Mouse (Mus musculus) T-helper 2 cell (primary cell): ENCODE data around the gene Kcnk3.

Experiments used
- in situ Hi-C: fragments of 300-600 bp; cut with MboI, MseI; formaldehyde crosslinking; loops from one replicate; pipeline ENCODE4 v1.15.1; 2025; ENCODE audit warnings: high pct_unique_total_duplicates

The Kcnk3 gene

DNA sequence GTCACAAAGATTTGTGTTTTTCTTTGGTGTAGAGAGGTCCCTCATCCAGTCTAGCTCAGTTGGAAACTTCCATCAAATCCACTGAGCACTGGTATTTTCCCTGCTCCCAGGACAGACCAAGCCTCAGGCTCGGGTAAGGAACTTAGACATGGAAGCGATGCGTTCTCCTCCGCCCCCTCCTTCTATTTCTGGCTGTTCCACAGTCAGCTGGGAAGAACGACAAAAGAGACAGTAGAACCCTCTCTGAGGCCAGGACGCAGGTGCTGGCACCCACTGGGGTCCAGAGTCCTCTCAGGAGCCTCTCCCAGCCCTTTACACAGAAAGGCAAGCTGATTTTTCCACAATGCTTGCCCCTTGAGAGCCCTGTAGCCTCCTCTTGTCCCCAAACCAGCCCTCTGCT is 42.4 kb downstream of the Kcnk3 start:
- in situ Hi-C loops = no loop called here

- in situ Hi-C loops = no loop called here
Measured at GRCm38 (mm10) chr5:30632134-30632533, 44.2 kb downstream of the Kcnk3 start.

- in situ Hi-C loops = loop anchor here (5.0 kb wide), 1 partner anchor 120 kb away; no protein-coding TSS in a partner anchor
Measured at GRCm38 (mm10) chr5:30636994-30637393, 49.0 kb downstream of the Kcnk3 start.

DNA sequence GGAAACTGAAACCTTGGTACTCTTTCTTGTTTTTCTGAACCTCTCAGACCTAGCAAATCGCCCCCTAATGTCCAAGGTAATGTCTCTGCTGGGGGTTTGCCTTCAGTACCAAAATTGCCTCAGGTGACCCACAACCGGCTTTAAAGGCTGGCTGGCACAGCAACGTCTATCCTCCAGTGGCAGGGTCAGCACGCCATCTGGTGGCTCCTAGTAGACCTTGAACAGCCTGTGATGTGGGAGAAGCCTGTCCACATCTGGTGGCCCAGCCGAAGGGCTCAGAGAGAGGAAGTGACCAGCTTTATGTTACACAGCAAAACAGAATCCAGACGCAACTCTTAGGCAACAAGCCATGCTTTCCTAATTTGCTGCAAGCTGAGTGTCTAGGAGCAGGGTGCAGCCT is 50.1 kb downstream of the Kcnk3 start:
- in situ Hi-C loops = loop anchor here (5.0 kb wide), 1 partner anchor 121 kb away; no protein-coding TSS in a partner anchor

DNA sequence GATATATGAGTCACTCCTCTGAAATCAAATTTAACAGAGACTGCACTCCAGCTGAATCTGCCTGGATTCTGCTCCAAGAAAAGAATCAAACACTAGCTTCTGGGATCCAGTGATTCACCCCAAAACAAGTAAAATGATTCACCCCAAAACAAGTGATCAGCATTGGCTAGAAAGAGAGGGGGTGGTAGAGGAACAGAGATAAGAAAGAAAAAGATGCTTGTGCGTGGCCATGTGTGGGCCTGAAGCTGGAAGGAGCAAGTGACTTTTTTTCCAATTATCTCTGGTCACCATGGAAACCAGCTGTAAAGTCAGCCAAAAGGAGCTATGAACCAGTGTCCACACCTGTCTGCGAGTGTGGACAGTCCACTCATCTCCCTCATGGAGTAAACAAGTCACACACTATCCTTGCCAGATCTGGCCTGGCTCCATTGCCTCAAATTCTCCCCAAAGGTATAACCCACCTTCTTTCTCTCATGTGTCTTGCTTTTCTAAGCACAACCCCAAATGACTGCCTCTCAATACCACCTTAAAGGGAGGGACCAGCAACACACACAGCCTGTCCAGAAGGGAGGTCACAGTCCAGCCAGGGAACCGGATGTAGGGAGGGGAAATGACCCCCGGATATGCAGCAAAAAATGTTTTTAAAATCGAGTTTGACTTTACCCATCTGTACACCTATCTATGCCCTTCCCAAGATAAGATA is 55.7 kb downstream of the Kcnk3 start:
- in situ Hi-C loops = no loop called here

- in situ Hi-C loops = no loop called here
Measured at GRCm38 (mm10) chr5:30646036-30646435, 58.1 kb downstream of the Kcnk3 start.

- in situ Hi-C loops = no loop called here
Measured at GRCm38 (mm10) chr5:30647396-30647795, 59.4 kb downstream of the Kcnk3 start.

- in situ Hi-C loops = no loop called here
Measured at GRCm38 (mm10) chr5:30647815-30648560, 60.0 kb downstream of the Kcnk3 start, which contains the start of gene Slc35f6. Gene Slc35f6 (plus strand): TSS chr5:30647933.

DNA sequence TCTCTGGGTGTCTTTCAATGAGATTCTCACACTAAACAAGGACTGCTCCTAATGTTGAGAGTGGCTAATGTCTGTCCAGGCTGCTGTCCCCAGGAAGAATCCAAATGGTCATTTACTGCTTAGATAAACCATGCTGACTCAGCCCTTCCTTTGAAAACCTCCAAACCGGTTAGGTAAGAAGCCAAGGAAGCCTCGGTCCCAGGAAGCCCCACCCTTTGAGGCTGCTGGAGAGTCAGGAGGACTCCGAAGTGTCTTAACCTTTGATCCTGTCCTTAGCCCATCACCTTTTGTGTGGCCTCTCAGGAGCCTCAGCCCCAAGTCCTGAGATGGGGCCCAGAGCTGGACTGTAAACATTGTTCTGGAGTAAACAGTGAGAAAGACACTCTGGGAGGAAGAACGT is 61.6 kb downstream of the Kcnk3 start:
- in situ Hi-C loops = no loop called here

DNA sequence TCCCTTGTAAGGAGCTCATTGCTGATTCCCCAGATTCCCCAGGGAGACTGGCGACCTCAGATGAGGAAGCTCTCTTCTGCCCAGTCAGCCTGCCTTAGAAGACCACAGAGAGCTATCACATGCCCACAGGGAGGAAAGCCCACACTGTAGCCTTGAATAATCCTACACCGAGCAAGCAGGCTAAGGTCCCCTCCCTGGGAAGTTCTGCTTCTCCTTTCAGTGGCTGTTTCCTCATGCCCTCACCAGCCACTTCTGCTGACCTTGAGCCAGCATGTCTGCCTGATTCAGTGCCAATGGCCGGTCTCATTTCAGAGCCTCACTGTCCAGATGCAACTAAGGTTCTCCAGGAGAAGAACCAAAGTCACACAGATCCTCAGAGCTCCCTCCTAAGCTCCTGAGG is 62.8 kb downstream of the Kcnk3 start:
- in situ Hi-C loops = no loop called here

DNA sequence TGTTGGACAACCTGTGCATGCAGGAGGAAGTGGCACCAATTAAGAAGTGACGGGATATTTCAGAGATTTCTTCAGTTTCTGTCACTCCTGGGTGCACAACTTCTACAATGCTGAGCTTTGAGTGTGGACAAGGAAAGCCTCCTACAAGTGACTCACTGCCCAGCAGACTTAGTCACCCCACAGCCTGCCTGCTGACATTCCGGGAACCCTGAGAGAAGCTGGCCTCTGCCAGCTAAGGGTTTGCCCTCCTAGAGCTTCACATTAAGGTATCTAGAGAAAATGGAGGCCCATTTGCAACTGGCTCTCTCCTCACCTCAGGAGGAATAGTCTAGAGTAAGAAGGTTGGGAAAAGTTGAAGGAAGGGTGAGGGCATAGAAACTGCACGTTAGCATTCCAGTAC is 63.6 kb downstream of the Kcnk3 start:
- in situ Hi-C loops = no loop called here

GRCm38 (mm10) chr5:30653246-30653645 is 65.3 kb downstream of the Kcnk3 start:
- in situ Hi-C loops = no loop called here

DNA sequence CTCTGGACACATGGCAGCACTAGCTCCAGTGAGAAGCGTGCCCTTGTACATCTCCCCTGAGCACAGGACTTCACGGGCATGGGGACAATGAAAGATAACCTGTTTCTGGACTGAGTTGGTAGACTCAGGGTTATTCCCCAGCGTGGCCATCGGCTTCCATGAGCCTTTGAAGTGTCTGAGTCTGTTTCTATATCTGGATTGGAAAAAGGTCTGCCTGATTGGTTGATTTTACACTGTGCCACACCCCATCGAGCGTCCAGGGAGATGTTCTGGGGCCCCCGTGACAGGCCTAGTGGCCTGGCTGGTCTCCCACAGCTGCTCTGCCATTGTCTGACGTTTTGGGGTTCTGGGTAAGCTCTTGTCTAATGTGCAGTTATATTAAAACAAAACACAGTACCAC is 67.1 kb downstream of the Kcnk3 start:
- in situ Hi-C loops = no loop called here

DNA sequence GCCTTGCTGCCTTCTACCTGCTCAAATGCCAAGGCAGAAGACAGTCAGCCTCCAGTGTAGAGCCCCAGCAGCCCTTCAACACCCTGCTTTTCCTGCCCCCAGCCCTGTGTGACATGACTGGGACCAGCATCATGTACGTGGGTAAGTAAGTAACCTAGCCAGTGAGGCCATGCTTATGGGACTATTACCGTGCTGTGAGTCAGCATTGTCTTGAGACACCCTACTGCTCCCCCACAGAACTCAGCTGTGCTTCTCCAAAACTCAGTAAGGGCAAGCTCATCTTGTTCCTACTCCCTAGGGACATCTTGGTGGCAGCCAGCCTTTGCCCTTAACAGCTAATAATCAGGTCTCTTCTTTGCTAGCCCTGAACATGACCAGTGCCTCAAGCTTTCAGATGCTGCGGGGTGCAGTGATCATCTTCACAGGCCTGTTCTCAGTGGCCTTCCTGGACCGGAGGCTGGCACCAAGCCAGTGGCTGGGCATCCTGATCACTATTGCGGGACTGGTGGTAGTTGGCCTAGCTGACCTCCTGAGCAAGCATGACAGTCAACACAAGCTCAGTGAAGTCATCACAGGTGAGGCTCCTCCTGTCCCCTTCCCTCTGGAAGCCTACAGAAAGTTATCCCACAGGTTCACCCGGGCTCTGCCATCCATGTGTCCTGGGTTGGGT is 67.7 kb downstream of the Kcnk3 start:
- in situ Hi-C loops = no loop called here

DNA sequence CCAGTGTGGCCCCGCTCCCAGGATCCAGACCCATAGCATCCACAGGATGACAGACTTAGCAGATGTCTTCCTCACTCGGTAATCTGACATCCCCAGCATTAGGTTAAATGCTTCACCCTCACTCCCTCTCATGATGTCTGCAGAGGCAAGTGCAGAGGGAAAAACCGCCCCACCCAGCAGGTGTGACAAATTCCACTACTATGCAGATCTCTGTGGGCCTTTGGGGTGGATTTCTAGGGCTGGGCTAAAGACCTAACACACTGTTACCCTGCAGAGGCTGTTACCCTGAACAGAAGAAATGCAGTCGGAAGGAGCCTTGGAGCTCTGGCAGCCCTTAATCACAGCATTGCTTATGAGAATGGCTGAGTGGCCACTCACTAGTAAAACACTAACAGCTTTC is 71.1 kb downstream of the Kcnk3 start:
- in situ Hi-C loops = no loop called here

- in situ Hi-C loops = no loop called here
Measured at GRCm38 (mm10) chr5:30660278-30660677, 72.3 kb downstream of the Kcnk3 start.

- in situ Hi-C loops = no loop called here
Measured at GRCm38 (mm10) chr5:30660813-30661212, 72.8 kb downstream of the Kcnk3 start.

GRCm38 (mm10) chr5:30665360-30665759 is 77.4 kb downstream of the Kcnk3 start:
- in situ Hi-C loops = no loop called here

DNA sequence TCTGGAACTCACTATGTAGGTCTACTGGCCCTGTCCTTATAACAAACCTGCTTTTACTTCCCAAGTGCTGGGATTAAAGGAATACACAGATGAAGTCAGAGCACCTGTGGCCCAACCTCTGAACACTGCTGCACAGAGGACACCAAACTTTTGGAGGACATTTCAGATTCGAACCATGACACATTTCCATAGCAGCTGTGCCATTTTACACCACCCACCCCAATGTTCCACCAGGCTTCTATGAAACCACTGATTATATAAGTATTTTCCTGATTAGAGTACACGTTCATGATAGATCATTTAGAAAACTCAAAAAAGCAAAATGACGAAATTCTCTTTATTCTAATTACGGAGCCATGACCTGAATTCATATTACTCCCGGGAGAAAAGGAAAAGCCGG is 78.0 kb downstream of the Kcnk3 start:
- in situ Hi-C loops = no loop called here

DNA sequence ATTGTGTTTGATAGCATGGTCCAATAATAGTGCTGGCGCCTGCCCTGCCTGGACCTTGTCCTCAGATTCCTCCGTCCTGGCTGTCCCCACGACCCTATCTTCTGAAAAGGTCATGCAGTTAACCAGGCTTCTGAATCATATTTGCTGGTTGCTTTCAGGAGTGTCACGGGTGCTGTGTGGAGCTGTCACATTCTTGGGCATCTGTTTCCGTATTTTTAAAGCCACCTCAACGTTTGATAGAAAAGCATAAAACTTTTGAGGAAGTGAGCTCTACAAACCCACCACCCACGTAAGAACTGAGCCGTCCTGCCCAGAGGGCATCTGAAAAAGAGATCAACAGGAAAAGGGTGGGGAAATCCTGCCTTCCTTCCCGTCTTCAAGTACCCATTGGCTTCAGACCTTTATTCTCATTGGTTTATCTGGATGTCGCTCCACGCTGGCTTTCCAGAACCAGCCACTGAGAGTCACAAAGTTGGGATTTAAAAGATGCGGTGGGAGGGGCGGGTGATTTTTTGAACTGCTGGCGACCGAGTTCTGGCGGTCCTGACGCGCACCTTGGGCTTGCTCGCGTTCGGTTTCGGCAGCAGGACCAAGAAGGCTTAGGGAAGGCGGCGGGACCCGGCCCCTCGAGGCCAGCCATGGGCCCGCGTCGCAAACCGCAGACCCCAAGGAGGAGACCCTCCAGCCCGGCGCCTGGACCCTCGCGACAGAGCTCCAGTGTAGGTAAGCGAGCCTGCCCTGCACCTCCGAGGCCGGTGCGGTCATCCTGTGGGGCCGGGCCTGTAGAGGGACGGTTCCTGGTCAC is 78.6 kb downstream of the Kcnk3 start, which contains the start of gene Cenpa:
Gene Cenpa (plus strand): TSS at position 387 of the 805 bp plus-strand sequence.
- in situ Hi-C loops = no loop called here

GRCm38 (mm10) chr5:30667215-30667614 is 79.2 kb downstream of the Kcnk3 start:
- in situ Hi-C loops = no loop called here

- in situ Hi-C loops = no loop called here
Measured at GRCm38 (mm10) chr5:30667686-30668085, 79.7 kb downstream of the Kcnk3 start.
